16 mouse cellular contexts compared by ENCODE assay signal in genomic region chr11:61190776-61191175, GRCm38 (mm10). TPM values are rescaled to one million over a fixed set of nuclear protein-coding genes. Genes with fewer than 3 reads are reported as not detected.
"Had no signal": no experiment of that assay in that cellular context is flagged by ENCODE, and none has a peak within 500 bp of the region (broad histone marks: within the 10 kb centered on the region; RNA-seq: fewer than 3 reads in every experiment).

No protein-coding gene starts in this region.

- H3K4me3 ChIP-seq: kidney, embryonic 15.5 days; left cerebral cortex, adult 2 months; limb, embryonic 10.5 days; liver, embryonic 15.5 days; neural tube, embryonic 12.5 days; stomach, embryonic 15.5 days had no signal

- H3K9ac ChIP-seq: kidney, embryonic 15.5 days; liver, embryonic 15.5 days; neural tube, embryonic 12.5 days; stomach, embryonic 15.5 days had no signal

- H3K27ac ChIP-seq: kidney, embryonic 15.5 days; left cerebral cortex, adult 2 months; limb, embryonic 10.5 days; liver, embryonic 15.5 days; neural tube, embryonic 12.5 days; stomach, embryonic 15.5 days had no signal

- ATAC-seq: lung, postnatal 0 days had no signal

- H3K27me3 ChIP-seq: neural tube, embryonic 12.5 days; stomach, embryonic 15.5 days had no signal

- H3K9me3 ChIP-seq: kidney, embryonic 15.5 days; limb, embryonic 10.5 days; liver, embryonic 15.5 days; neural tube, embryonic 12.5 days; stomach, embryonic 15.5 days had no signal

- H3K36me3 ChIP-seq: kidney, embryonic 15.5 days; limb, embryonic 10.5 days; liver, embryonic 15.5 days; neural tube, embryonic 12.5 days; stomach, embryonic 15.5 days had no signal

- H3K4me2 ChIP-seq: kidney, embryonic 15.5 days; liver, embryonic 11.5 days; liver, embryonic 15.5 days; neural tube, embryonic 12.5 days; stomach, embryonic 15.5 days had no signal

- DNase-seq: kidney, adult 2 months; kidney, postnatal 14 days; lung, adult 2 months; lung, postnatal 36 days; right cerebral cortex, postnatal 14 days; thymus, postnatal 36 days had no signal

- H3K4me1 ChIP-seq: kidney, embryonic 15.5 days; limb, embryonic 10.5 days; liver, embryonic 15.5 days; neural tube, embryonic 12.5 days; stomach, embryonic 15.5 days had no signal

RNA-seq across cellular contexts. Expression of gene Aldh3a1, which starts 16.6 kb away (rescaled TPM):
- total RNA-seq: megakaryocyte progenitor cell, adult 5-6 weeks; monocyte, adult 5-6 weeks had no signal
- polyA plus RNA-seq: limb, embryonic 10.5 days; liver, embryonic 11.5 days; neural tube, embryonic 12.5 days had no signal
